Mouse (Mus musculus) MEL (cell line): ENCODE data around the gene Slfnl1. TPM values are rescaled to one million over a fixed set of nuclear protein-coding genes. Genes with fewer than 3 reads are reported as not detected.

Source experiments
- DNase-seq: peaks from one replicate; pipeline ENCODE4 v3.0.0; 2011; ENCODE audit warnings: low read depth, low spot score
- H3K27ac ChIP-seq: 2 replicates; pipeline ENCODE4 v1.5.1; 2012; ENCODE audit warnings: low read depth, mild to moderate bottlenecking, control low read depth, low read length, moderate library complexity; ENCODE audit not compliant: control insufficient read depth
- H3K27me3 ChIP-seq, 2 experiments: fragments of 150-350 bp in 1 of 2; sonication (generic) in 1 of 2; 2 replicates each; pipeline ENCODE4 v1.6.1; 2012; ENCODE audit warnings: low read length in 2 of 2, mild to moderate bottlenecking in 2 of 2, improper control_type of control experiment in 1 of 2, moderate library complexity in 1 of 2; ENCODE audit not compliant: insufficient read depth in 2 of 2, control insufficient read depth in 1 of 2
- H3K36me3 ChIP-seq, 2 experiments: 2 replicates each; pipeline ENCODE4 v1.6.1; 2012 to 2014; ENCODE audit warnings: low read length in 2 of 2, improper control_type of control experiment in 1 of 2, inconsistent platforms in 1 of 2, mild to moderate bottlenecking in 1 of 2; ENCODE audit not compliant: insufficient read depth in 2 of 2, control insufficient read depth in 1 of 2
- H3K4me1 ChIP-seq, 2 experiments: fragments of 150-350 bp in 1 of 2; sonication (generic) in 1 of 2; 2 replicates each; pipeline ENCODE4 v1.6.1; 2012; ENCODE audit warnings: low read length in 2 of 2, improper control_type of control experiment in 1 of 2, mild to moderate bottlenecking in 1 of 2; ENCODE audit not compliant: insufficient read depth in 2 of 2, control insufficient read depth in 1 of 2
- H3K4me3 ChIP-seq, 2 experiments: fragments of 150-350 bp in 1 of 2; sonication (generic) in 1 of 2; 2 replicates each; pipeline ENCODE4 v1.5.1; 2012; ENCODE audit warnings: low read depth in 2 of 2, low read length in 2 of 2, mild to moderate bottlenecking in 2 of 2, moderate library complexity in 2 of 2, control low read depth in 1 of 2, improper control_type of control experiment in 1 of 2; ENCODE audit not compliant: control insufficient read depth in 1 of 2, insufficient read depth in 1 of 2
- H3K79me2 ChIP-seq: 2 replicates; pipeline ENCODE4 v1.6.1; 2012; ENCODE audit warnings: mild to moderate bottlenecking, low read length, moderate library complexity; ENCODE audit not compliant: control insufficient read depth, poor library complexity, insufficient read depth
- H3K9ac ChIP-seq: 2 replicates; pipeline ENCODE4 v1.6.1; 2012; ENCODE audit warnings: low read depth, mild to moderate bottlenecking, control low read depth, low read length, moderate library complexity; ENCODE audit not compliant: control insufficient read depth, poor library complexity, severe bottlenecking
- H3K9me3 ChIP-seq: fragments of 150-350 bp; sonication (generic); replicated peaks from 2 replicates; pipeline ENCODE4 v1.6.1; 2012; ENCODE audit warnings: mild to moderate bottlenecking, low read length, improper control_type of control experiment, moderate library complexity; ENCODE audit not compliant: insufficient read depth
- CHD2 ChIP-seq: IDR thresholded peaks from 2 replicates; pipeline ENCODE4 v1.6.1; 2011; ENCODE audit warnings: low read length, improper control_type of control experiment
- CTCF ChIP-seq, 3 experiments: IDR thresholded peaks in 2 of 3; conservative IDR thresholded peaks in 1 of 3; 2 replicates each; pipeline ENCODE4 v1.5.1; 2011 to 2012; ENCODE audit warnings: low read length in 3 of 3, low read depth in 2 of 3, mild to moderate bottlenecking in 2 of 3, improper control_type of control experiment in 1 of 3, inconsistent platforms in 1 of 3, mixed read lengths in 1 of 3, moderate library complexity in 1 of 3; ENCODE audit not compliant: control insufficient read depth in 1 of 3, insufficient read depth in 1 of 3, poor library complexity in 1 of 3, severe bottlenecking in 1 of 3
- ELF1 ChIP-seq: IDR thresholded peaks from 2 replicates; pipeline ENCODE4 v1.6.1; 2014; ENCODE audit warnings: low read depth, mild to moderate bottlenecking, inconsistent platforms, low read length, improper control_type of control experiment, moderate library complexity
- EP300 ChIP-seq, 2 experiments: IDR thresholded peaks; 2 replicates each; pipeline ENCODE4 v1.6.1; 2011; ENCODE audit warnings: improper control_type of control experiment in 2 of 2, low read length in 2 of 2, low read depth in 1 of 2, mild to moderate bottlenecking in 1 of 2
- ETS1 ChIP-seq: IDR thresholded peaks from 2 replicates; pipeline ENCODE4 v1.6.1; 2012; ENCODE audit warnings: low read depth, mild to moderate bottlenecking, inconsistent platforms, low read length, improper control_type of control experiment, moderate library complexity
- GABPA ChIP-seq: IDR thresholded peaks from 2 replicates; pipeline ENCODE4 v1.6.1; 2012; ENCODE audit warnings: low read depth, mild to moderate bottlenecking, inconsistent platforms, low read length, improper control_type of control experiment, moderate library complexity
- HCFC1 ChIP-seq: IDR thresholded peaks from 2 replicates; pipeline ENCODE4 v1.6.1; 2012; ENCODE audit warnings: low read depth, mild to moderate bottlenecking, inconsistent platforms, low read length, improper control_type of control experiment, moderate library complexity
- KAT2A ChIP-seq: conservative IDR thresholded peaks from 2 replicates; pipeline ENCODE4 v1.6.1; 2012; ENCODE audit warnings: low read depth, low read length, improper control_type of control experiment, inconsistent platforms
- MAFK ChIP-seq: IDR thresholded peaks from 2 replicates; pipeline ENCODE4 v1.6.1; 2011; ENCODE audit warnings: low read depth, mild to moderate bottlenecking, low read length, improper control_type of control experiment, borderline replicate concordance
- MAX ChIP-seq: IDR thresholded peaks from 2 replicates; pipeline ENCODE4 v1.6.1; 2011; ENCODE audit warnings: low read length, improper control_type of control experiment
- MEF2A ChIP-seq: IDR thresholded peaks from 2 replicates; pipeline ENCODE4 v1.6.1; 2014; ENCODE audit warnings: low read depth, mild to moderate bottlenecking, inconsistent platforms, low read length, improper control_type of control experiment; ENCODE audit not compliant: poor library complexity, insufficient replicate concordance, severe bottlenecking; ENCODE audit errors: extremely low read depth
- MYB ChIP-seq: IDR thresholded peaks from 2 replicates; pipeline ENCODE4 v1.6.1; 2011; ENCODE audit warnings: mild to moderate bottlenecking, low read depth, low read length, improper control_type of control experiment
- MYC ChIP-seq: IDR thresholded peaks from 2 replicates; pipeline ENCODE4 v1.6.1; 2011; ENCODE audit warnings: low read depth, mild to moderate bottlenecking, low read length, improper control_type of control experiment, moderate library complexity
- POLR2AphosphoS2 ChIP-seq: IDR thresholded peaks from 2 replicates; pipeline ENCODE4 v1.6.1; 2011; ENCODE audit warnings: low read length, improper control_type of control experiment
- RAD21 ChIP-seq: IDR thresholded peaks from 2 replicates; pipeline ENCODE4 v1.6.1; 2011; ENCODE audit warnings: mild to moderate bottlenecking, low read depth, low read length, improper control_type of control experiment
- RCOR1 ChIP-seq: IDR thresholded peaks from 2 replicates; pipeline ENCODE4 v1.6.1; 2012; ENCODE audit warnings: low read depth, mild to moderate bottlenecking, inconsistent platforms, low read length, improper control_type of control experiment
- SIN3A ChIP-seq: IDR thresholded peaks from 2 replicates; pipeline ENCODE4 v1.6.1; 2012; ENCODE audit warnings: low read length, improper control_type of control experiment, inconsistent platforms
- TCF12 ChIP-seq: IDR thresholded peaks from 2 replicates; pipeline ENCODE4 v1.6.1; 2014; ENCODE audit warnings: low read depth, mild to moderate bottlenecking, inconsistent platforms, low read length, improper control_type of control experiment, moderate library complexity
- USF1 ChIP-seq: IDR thresholded peaks from 2 replicates; pipeline ENCODE4 v1.6.1; 2014; ENCODE audit warnings: low read depth, mild to moderate bottlenecking, inconsistent platforms, low read length, improper control_type of control experiment, moderate library complexity
- ZMIZ1 ChIP-seq: IDR thresholded peaks from 2 replicates; pipeline ENCODE4 v1.6.1; 2012; ENCODE audit warnings: low read depth, mild to moderate bottlenecking, inconsistent platforms, low read length, improper control_type of control experiment, moderate library complexity
- ZNF384 ChIP-seq: IDR thresholded peaks from 2 replicates; pipeline ENCODE4 v1.6.1; 2012; ENCODE audit warnings: low read depth, mild to moderate bottlenecking, inconsistent platforms, low read length, improper control_type of control experiment
- polyA plus RNA-seq, 2 experiments: library from polyadenylated mRNA; stranded (reverse) in 1 of 2; unstranded in 1 of 2; fragments of >175 nt in 1 of 2; fragments of >200 nt in 1 of 2; gene quantifications; 2 replicates each; pipeline versions ENCODE4 v1.2.1 to v1.2.4; 2012; ENCODE audit warnings: low replicate concordance in 2 of 2, low read depth in 1 of 2; ENCODE audit not compliant: insufficient read length in 2 of 2, insufficient read depth in 1 of 2, missing spikeins in 1 of 2
- total RNA-seq: library from RNA; depleted of rRNA; stranded (reverse); fragments of 300-350 nt; gene quantifications from 2 replicates; pipeline ENCODE4 v1.2.3, GENCODE M21; 2012

Gene Slfnl1
- total and polyA plus RNA-seq, 3 experiments = 0.06 TPM; not detected in 2

- TF ChIP-seq RAD21 (no peak), KAT2A (no peak), ZNF384 (no peak), RCOR1 (no peak), ETS1 (no peak), POLR2AphosphoS2 (no peak), USF1 (no peak), MYC (no peak), ELF1 (no peak), MAFK (no peak), MYB (no peak), MEF2A (no peak), CHD2 (no peak), ZMIZ1 (no peak), MAX (no peak), TCF12 (no peak), HCFC1 (no peak)
- DNase-seq = no peak
- Histone ChIP-seq H3K9me3 (no peaks in the 10 kb centered on the region), H3K79me2 (no peaks in the 10 kb centered on the region), H3K27ac (no peak overlapping the region), H3K4me1 (no peaks in the 10 kb centered on the region; a peak in 1 of 4 replicates), H3K36me3 (peaks cover 0 to 5% of the 10 kb centered on the region in 2 experiments), H3K4me3 (no peak overlapping the region), H3K9ac (no peak overlapping the region), H3K27me3 (no peaks in the 10 kb centered on the region)
Measured at GRCm38 (mm10) chr4:120522351-120522750, 9.7 kb upstream of the Slfnl1 start.

- peak in 1 of 2 experiments; percentile 21; a peak in 1 of 4 replicates for TF ChIP-seq EP300 (IDR thresholded peaks at IDR 0.05; ENCODE audit: low read depth in 1 of 2, low read length in 2 of 2)
- peak; percentile 71; the same call in 1 of the 2 replicates for TF ChIP-seq ELF1
- no peak for TF ChIP-seq MAFK
- no peak for TF ChIP-seq GABPA
- no peak for TF ChIP-seq CTCF (IDR thresholded peaks at IDR 0.05 in 2 of 3, conservative IDR thresholded peaks at IDR 0.05 in 1 of 3; ENCODE audit: control insufficient read depth in 1 of 3, insufficient read depth in 1 of 3, low read depth in 2 of 3, low read length in 3 of 3, poor library complexity in 1 of 3, severe bottlenecking in 1 of 3)
- TF ChIP-seq KAT2A = no peak
- TF ChIP-seq SIN3A = no peak
- no peaks in the 10 kb centered on the region for H3K27me3 ChIP-seq
- peak; percentile 66 for DNase-seq
- no peaks in the 10 kb centered on the region; a peak in 1 of 4 replicates for H3K4me1 ChIP-seq
- peaks cover 0 to 5% of the 10 kb centered on the region in 2 experiments for H3K36me3 ChIP-seq
- no peaks in the 10 kb centered on the region for H3K79me2 ChIP-seq
- no peak overlapping the region for H3K27ac ChIP-seq
- H3K9me3 ChIP-seq = no peaks in the 10 kb centered on the region
- no peak overlapping the region for H3K4me3 ChIP-seq
- H3K9ac ChIP-seq = no peak overlapping the region
Measured at GRCm38 (mm10) chr4:120523092-120523491, 8.9 kb upstream of the Slfnl1 start.
